Mouse (Mus musculus) lung, postnatal 0 days (tissue): ENCODE results near the gene Pdzrn3.
A peak's percentile ranks its signal among the peaks of the same experiment; 100 is the strongest.

Source experiments
- CTCF ChIP-seq: IDR thresholded peaks from 2 replicates; pipeline ENCODE4 v1.5.1; 2016; ENCODE audit warnings: antibody characterized with exemption, mild to moderate bottlenecking
- EP300 ChIP-seq: IDR thresholded peaks from 2 replicates; pipeline ENCODE4 v1.6.1; 2016; ENCODE audit warnings: antibody characterized with exemption, mild to moderate bottlenecking, control low read depth

- no peak for TF ChIP-seq CTCF
- peak; percentile 92 for TF ChIP-seq EP300
Observed at GRCm38 (mm10) chr6:101215436-101215791, 162.3 kb downstream of the Pdzrn3 start.
